Mouse (Mus musculus): Measurements from ENCODE around the gene Ddx60.
"Not testable (repeated sequence)": the region's sequence is repeated elsewhere in the genome, so short reads cannot be mapped to it uniquely, and the experiment has no call there.

The Ddx60 gene

DNA sequence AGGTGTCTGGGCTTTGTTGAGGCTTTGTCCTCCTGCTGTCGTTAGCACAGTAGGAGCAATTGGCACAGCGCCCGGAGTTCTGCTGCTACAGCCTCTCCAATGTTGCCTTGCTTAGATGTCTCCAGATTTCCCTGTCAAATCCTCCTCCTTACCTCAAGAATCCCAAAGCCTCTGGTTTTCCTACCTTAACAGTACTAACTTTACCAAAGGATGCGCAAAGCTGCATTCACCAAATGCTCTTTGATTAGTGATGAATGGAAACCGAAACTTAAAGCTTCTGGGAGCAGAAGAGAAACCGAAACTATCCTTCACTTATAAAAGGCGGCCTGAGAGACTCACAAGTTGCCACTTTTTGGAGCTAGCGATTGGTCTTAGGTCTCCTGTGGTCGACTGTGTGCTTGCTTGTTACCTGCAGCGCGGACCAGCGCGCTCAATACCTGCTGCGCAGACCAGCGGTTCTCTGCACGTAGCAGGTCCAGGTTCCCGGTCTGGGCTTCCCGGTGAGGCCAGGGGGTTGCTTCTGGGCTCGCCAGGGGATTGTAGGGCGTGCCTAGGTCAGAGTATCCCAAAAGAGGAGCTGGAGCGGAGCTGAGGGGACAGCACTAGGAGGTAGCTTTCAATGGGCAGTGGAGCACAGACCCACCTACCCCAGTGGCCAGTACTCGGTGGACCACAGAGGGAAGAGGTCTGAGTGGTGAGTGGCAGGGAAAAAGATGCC is at the start of gene Ddx60:
TSS of gene Ddx60 (plus strand) at position 311 of the 718 bp plus-strand sequence.
- in situ Hi-C loops (cut with MboI, MseI) = no loop called here

DNA sequence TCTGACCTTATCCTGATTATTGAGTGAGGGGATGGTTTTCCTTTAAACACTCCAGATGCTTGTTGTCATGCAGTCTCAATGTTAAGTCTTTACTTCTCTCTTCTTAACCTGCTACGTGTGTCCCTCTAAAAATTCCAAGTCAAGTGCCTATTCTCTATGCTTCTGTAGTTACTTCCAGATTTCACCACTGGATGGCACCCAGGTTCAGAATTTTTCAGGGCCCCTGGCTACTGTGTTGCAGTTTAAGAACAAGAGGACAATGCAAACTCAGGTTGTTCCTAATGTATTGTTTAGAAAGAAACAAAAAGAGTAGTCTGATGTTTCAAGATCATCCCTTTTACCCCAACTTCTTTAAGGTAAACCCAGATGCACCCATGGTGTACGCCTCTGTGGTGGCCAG is 33.8 kb upstream of the Ddx60 start:
- in situ Hi-C loops (cut with MboI, MseI) = no loop called here

DNA sequence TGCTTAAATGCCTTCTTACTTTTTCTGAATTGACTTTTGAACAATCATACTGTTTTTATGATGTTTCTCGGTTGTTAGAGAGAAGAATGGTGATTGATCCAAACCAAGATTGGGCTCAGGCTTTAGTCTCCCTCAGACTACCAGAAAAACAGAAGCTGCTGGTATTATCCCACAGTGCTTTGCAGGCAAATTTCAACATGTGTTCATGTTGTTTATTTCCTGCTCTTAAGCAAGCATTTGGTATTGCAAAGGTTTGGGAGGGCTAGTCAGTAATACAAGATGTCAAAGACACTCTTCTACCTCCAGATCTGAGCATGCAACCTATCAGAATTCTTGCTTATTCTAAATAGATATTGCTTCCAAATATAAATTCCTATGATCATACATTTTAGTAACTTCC is 31.1 kb upstream of the Ddx60 start:
- in situ Hi-C loops (cut with MboI, MseI) = no loop called here

DNA sequence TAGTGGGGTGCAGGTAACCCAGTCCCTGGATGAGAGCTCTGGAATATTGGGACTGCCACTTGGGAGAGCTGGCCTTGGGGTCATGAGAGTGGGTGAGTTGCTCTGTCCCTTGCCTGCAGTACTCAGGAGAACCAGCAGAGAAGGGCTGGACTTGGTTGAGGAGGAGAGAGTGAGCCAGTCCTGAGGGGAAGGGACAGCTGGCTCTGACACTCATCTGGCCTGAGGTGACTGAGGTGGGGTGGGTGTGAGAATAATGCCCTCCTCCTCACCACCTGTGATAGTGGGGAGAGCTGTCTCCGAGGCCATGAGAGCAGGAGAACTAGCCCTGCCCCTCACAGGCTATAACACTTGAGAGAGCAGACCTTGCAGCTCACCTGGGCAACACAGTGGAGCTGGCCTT is 30.5 kb upstream of the Ddx60 start:
- in situ Hi-C loops (cut with MboI, MseI) = no loop called here

DNA sequence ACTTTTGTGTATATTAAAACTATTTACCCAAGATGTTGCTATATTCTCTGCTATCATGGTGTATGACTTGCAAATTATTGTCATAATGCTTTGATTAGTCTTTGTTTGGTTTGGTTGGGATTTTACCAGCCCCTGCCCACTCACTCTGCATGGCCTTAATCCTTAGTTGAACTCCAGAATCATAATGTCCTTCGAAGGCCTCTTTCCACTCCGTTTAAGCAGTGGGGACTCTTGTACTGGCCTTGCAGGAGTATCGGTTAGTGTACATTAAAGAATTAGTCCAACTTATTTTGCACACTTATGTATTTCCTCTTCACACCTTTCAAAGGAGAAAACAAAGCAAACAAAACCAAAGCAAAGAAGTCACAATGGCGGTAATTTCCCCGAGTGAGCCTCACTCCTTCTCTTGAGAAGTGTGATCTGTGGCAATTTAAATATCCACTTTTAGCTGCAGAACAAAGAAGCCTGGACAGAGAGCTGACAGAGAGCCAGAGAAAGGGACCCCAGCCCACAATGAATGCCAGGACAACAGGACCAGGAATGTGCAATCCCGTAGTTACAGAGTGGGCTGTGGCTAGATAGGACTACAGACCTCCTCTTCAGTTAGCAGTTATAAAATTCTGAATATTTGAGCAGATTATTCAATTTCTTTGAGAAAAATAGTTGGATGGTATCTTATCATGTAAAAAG is 26.7 kb upstream of the Ddx60 start:
- in situ Hi-C loops (cut with MboI, MseI) = no loop called here

DNA sequence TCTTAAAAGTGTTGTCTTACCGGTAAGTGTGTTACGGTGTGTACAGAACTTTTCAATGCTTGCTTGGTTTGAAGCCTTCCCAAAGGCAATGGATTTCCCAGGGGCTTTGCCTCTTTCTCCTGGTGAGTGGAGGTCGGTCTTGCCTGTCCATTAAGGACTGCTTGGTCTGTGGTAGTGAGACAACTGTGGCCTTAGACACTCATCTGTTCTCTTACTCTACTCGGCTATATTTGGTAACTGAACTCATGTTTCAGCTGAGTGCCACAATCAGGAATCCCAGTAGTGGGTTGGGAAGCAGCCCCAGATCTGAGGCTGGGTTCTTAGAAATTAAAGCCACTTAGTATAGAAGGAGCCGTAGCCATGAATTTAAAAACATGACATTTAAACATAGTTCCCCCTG is 25.4 kb upstream of the Ddx60 start, which contains the start of gene Palld:
TSS of gene Palld (minus strand) at position 170 of the 400 bp plus-strand sequence.
- in situ Hi-C loops (cut with MboI, MseI) = no loop called here

DNA sequence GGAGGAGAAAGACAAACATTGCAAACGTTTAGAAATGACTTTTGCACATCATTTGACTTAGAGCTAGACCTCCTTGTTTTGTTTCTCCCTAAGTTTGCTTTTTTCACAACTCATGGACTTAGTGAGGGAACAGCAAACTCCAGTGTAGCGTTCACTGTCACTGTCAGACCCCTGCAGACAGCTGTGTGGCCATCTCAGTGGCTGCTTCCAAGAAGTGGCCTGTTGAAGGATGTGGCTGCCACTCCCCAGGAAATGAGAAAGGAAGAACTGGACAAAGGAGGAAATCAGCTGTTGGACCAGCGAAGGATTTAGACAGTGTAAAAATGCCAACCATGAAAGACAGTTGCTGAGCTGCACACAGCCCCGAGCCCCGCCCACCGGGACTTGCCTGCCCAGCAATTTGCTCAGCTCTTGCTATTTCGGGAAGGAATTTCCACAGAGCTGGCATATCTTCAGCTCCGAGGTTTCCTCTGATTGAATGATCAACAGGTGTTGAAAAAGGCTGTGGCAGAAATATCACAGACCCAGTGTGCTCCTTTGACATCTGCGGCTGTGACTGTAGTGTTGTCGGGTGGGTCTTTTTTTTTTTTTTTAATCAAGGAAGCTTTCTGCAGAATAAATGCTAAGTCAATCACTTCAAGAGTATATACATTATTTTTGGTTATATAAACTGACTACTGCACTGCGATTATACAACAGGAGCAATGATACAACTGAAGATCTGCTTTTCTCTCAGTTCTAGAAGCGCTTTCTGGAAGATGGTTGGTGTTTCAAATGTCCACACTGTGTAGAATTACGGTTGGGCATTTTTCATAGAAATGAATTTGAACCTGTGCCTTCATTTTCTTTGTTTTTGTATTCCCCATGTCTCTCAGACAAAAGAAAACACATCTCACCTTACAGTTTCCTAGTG is 19.3 kb upstream of the Ddx60 start:
- in situ Hi-C loops (cut with MboI, MseI) = no loop called here

DNA sequence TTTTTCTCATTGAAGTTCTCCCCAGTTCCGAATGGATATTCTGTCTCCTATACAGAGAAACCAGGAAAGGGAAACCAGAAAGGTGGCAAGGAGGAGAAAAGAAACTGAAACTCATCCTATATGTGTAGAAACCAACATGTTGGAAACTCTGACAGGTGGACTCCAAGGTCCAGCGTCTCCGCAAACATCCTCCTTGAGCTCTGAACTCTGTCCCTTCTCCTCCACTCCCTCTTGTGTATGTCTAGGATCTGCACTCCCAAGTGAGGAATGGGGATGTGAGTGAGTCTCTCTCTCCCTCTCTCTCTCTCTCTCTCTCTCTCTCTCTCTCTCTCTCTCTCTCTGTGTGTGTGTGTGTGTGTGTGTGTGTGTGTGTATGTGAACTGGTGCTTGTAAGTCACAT is 18.6 kb upstream of the Ddx60 start:
- in situ Hi-C loops (cut with MboI, MseI) = no loop called here

DNA sequence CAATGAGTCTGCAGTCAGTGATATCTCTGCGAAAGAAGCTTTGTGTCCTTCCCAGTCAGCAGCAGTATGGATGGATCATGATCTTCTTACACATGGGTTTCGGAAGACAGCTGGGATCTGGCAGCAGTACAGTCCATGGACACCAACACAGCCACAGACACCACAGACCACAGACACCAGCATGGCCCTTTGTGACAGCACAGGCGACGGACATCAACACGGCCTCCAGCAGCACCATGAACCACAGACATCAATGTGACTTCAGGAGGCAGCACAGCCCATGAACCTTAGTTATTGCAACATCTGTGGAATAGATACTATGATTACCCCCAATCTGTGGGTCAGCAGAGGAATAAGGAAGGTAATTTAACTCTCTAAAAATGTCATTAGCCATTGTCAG is 15.1 kb upstream of the Ddx60 start:
- in situ Hi-C loops (cut with MboI, MseI) = no loop called here

DNA sequence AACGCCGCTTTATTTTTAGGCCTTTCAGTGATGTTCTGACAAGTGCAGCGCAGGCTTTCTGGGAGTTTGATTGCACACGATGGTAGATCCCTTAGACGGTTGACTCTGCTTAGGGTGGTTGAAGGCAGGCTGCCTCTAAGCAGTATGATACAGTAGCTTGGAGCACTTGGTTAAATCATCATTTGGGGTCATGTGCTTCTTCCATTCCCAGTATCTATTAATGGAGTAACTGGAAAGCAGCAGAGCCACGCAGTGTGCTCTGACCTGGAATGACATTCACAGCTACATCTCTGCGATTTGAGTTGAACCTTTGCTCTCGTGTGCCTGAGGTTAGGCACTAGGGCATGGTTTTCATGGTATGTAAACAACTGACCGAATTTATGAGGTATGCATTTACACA is 13.9 kb upstream of the Ddx60 start:
- in situ Hi-C loops (cut with MboI, MseI) = no loop called here

DNA sequence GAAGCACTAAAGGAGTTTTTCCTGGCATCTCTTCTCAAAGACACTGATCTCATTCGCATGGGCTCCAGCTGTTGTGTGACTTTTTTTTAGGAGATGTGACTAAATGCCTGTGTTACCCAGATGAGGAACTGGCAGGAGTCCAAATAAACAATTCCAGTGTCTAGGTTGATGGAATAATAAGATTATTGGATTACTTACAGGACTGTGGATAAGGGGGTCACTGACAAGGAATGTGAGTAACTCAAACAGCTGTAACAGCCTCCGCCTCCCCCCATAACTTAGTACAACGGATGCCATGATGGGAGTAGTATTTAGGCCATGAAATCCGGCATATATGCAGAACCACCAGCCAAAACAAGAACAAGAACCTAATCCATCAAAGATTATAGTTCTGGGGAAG is 10.6 kb upstream of the Ddx60 start:
- in situ Hi-C loops (cut with MboI, MseI) = no loop called here

DNA sequence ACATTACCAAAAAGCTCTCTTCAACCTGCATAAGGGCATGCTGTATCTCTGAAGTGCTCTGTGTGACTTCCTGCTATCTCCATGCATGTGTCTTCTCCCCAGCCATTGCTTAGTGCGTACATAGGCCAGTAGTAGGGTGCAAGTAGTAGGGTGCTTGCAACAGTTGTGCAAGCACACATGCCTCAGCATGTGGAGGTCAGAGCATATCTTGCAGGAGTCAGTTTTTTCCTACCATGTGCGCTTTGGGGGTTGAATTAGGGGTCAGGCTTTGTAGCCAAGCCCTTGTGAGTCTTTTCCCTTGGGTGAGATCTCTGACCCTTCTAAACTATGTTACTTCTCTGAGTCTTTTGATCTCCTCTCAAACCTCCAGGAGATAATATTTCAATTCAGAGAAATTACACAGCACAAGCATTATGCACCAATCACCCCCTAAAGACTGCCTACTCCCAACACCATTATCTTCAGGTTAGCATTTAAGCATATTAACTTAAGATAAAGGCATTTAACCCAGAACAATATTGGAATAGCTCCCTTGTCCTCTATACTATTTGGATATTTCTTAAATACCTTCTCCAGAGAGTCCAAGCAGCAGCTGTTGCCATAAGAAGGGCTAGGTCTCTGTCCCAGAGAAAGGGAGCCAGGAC is 8.6 kb upstream of the Ddx60 start:
- in situ Hi-C loops (cut with MboI, MseI) = no loop called here

DNA sequence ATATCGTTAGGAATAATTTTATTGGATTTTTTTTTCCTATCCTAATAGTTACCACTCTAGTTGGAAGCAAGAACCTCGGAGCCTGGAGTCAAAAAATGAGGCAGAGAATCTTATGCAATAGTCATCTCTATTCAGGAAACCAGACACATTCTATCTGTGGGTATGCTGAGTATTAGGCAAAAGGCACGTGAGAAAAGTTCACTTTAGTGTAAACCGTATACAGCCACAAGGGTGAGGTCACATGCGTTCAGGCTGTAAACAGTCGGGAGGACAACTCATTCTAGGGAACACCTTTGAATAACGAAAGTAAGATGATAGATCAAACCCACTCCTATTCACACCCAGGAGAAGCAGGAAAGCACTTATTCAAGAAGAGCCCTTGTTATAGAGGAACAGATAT is 7.5 kb upstream of the Ddx60 start:
- in situ Hi-C loops (cut with MboI, MseI) = no loop called here

DNA sequence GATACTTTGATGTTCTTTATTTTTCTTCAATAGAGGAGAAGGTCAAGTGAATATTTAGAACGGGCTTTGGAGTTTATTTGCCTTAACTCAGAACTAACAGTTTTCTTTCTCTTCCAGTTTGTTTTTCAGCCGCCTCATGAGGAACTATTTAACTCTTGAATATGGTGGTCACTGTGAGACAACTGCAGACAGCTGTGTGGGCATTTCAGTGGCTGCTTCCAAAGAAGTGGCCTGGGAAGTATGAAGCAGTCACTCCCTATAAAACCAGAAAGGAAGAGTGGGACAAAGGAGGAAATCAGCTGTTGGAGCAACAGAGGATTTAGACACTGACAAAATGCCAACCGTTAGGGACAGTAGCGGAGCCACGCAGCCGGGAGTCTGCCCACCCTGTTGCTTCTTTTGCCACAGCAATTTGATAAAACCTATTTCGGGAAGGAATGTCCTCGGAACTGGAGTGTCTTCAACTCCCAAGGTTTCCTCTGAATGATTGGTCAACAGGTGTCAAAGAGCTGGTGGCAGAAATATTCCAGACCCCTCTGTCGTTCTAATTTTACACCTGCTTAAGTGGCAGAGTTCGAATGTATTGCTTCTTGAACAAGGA is 6.3 kb upstream of the Ddx60 start:
- in situ Hi-C loops (cut with MboI, MseI) = no loop called here

DNA sequence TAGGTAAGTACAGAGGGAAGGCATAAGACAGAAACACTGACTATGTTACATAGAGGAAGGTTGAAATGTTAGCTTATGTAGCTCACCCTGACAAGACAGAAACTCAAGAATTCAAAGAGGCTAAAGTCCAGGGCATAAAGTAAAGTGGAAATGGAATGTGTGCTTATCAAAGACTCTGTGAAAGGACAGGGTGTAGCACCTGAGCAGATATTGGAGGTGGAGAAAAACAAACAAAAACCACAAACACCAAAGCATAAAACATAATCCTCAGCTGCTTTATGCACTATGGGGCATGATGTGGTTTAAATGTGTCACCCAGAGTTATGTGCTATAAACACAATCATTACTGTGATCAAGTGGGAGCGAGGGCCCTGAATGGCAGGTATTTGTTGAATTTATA is 3.4 kb upstream of the Ddx60 start:
- in situ Hi-C loops (cut with MboI, MseI) = no loop called here

DNA sequence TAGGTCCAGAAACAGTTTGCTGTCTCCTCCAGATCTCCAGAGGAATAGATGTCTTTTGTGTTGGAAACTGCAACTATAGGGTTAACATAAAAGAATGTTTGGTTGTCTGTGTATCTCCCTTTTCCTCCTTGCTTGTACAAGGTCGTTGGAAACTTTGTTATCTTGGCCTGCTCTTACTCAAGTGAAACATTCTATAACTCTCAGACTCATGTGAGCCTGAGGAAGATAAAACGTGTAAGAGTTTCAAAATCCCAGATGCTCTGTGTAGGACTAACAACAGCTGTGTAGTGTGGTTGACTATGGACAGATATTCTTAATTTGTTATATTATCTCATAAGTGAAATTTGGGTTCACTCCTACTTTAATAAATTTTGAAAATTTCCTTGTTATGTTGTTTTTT is 5.4 kb downstream of the Ddx60 start:
- in situ Hi-C loops (cut with MboI, MseI) = no loop called here

DNA sequence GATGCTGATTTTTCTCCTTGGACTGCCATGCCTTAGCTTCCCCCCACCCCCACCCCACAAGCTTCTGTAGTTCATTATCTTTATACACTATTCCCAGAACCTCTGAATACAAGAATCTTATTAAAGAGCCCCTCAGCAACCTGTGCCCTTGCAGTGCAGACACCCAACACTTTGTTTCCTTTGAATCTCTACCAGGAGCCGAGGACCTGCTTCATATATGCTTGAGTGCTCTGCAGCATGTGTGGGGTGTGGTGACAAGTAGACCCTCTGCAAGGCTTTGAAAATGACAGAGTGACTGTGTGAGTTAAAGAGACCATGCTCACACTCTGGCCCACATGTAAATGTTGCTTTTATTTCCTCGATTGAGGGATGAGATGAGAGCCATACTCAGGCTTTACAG is 9.7 kb downstream of the Ddx60 start:
- in situ Hi-C loops (cut with MboI, MseI) = no loop called here

DNA sequence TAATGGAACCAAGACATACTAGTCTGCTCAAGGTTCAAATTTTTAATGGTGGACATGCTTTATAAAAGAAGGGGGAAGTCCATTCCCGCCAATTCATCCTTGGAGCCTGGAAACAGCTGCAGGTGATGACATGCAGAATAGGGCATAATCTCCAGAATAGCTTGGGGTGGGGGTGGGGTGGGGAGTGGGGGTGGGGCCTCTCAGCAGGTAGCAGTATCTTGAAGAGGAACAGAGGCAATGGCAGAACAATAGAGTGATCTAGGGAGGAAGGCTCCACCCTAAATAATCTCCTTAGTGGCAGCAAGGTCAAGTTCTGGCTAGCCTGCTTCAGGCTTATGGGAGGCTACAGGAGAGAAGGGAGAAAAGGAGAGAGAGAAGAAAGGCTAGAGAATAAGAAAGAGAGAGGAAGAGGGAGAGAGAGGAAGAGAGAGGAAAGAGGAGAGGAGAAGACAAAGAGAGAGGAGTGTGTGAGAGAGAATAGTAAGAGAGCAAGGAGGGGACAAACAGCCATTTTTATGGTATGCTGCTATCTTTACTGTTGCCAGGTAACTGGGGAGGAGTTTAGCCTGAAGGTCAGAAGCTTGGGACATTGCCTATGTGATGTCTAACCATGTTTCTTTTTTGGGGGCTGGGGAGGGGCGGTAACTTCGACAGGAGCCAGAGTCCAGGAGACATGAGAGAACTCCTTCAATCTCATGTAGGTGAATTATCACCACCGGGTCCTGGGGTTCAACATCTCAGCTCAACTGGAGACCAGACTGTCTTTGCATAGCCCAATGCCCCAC is 36.9 kb downstream of the Ddx60 start:
- in situ Hi-C loops (cut with MboI, MseI) = not testable (repeated sequence)

DNA sequence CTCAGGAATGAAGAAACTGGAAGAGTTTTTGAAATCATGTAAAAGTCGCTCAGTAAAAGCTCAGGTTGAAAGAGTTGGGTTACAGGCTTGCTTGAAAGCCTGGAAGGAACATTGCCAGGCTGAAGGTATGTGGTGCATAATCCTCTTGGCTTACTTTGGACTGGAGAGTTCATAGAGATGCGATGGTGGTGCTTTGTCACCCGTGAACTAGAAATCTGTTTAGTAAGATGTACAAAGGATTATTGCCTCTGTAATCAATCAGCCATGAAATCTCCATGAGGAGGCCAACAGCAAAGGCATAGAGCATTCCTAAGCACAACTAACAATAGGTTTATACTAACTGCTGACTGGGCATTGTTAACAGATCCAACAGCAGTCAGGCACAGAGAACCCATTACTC is 41.7 kb downstream of the Ddx60 start:
- in situ Hi-C loops (cut with MboI, MseI) = no loop called here

DNA sequence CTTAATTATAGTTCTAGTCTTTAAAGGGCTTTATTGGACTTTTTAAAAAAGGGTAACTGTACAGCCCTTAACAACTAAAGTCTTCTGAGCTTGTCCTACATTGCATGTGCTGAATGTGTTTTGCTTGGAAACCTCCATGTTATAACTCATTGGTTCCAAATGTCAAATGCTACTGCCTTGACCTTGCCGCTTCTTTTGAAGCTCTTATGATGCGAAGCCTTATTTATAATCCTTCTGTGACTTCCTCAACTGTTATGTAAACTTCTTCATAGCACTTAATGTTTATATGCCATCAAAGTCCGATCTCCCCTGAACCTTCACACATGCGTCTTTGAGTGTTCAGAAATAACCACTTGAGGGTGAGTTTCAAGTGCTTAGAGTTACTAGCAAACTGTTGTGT is 57.1 kb downstream of the Ddx60 start:
- in situ Hi-C loops (cut with MboI, MseI) = no loop called here
